In genomic region chr15:78044826-78045225, GRCm38 (mm10) we compare ENCODE assay signal across 17 mouse cellular contexts.
DNase-seq lines count a peak whose midpoint lies in the region; ATAC-seq and TF ChIP-seq lines count a peak whose summit lies in the region.
"Had no signal": no experiment of that assay in that cellular context is flagged by ENCODE, and none has a peak within 500 bp of the region (broad histone marks: within the 10 kb centered on the region; RNA-seq: fewer than 3 reads in every experiment).

No protein-coding gene starts in this region.

- TF ChIP-seq POLR2A in olfactory bulb, adult 2 months (IDR thresholded peaks at IDR 0.05; ENCODE audit: insufficient read depth, low read depth, low read length), result no peak

- no peak overlapping the region for H3K4me3 ChIP-seq in hindbrain, embryonic 15.5 days
- no peak overlapping the region for H3K4me3 ChIP-seq in hindbrain, embryonic 12.5 days
- no peak overlapping the region for H3K4me3 ChIP-seq in olfactory bulb, adult 2 months (ENCODE audit: insufficient read depth, low read depth, low read length)
- H3K4me3 ChIP-seq: heart, embryonic 12.5 days; hindbrain, embryonic 13.5 days; limb, embryonic 12.5 days had no signal

- no peak overlapping the region for H3K9ac ChIP-seq in hindbrain, embryonic 15.5 days
- H3K9ac ChIP-seq in hindbrain, embryonic 12.5 days, result no peak overlapping the region
- H3K9ac ChIP-seq: heart, embryonic 12.5 days; limb, embryonic 12.5 days; lung, embryonic 14.5 days had no signal

- WGBS in hindbrain, embryonic 15.5 days, result 56% methylated on average over 6 of the region's 6 CpGs
- WGBS in hindbrain, embryonic 12.5 days, result 68% methylated on average over 6 of the region's 6 CpGs
- WGBS in olfactory bulb, adult 2 months, result 19% methylated on average over 6 of the region's 6 CpGs

- peak overlapping the region; percentile 71; the same call in 1 of the 2 replicates for H3K27ac ChIP-seq in hindbrain, embryonic 15.5 days (replicated peaks)
- no peak overlapping the region for H3K27ac ChIP-seq in hindbrain, embryonic 12.5 days
- H3K27ac ChIP-seq in olfactory bulb, adult 2 months (ENCODE audit: insufficient read depth, low read depth, low read length), result peak overlapping the region; percentile 74
- H3K27ac ChIP-seq: hindbrain, embryonic 13.5 days; limb, embryonic 12.5 days had no signal

- H3K4me1 ChIP-seq in hindbrain, embryonic 15.5 days (replicated peaks), result peaks cover 8% of the 10 kb centered on the region; the same call in 1 of the 2 replicates
- H3K4me1 ChIP-seq in hindbrain, embryonic 12.5 days, result no peaks in the 10 kb centered on the region
- H3K4me1 ChIP-seq in olfactory bulb, adult 2 months (ENCODE audit: control insufficient read depth, insufficient read depth, low read length), result peaks cover 24% of the 10 kb centered on the region
- H3K4me1 ChIP-seq: heart, embryonic 12.5 days; limb, embryonic 12.5 days had no signal

- H3K4me2 ChIP-seq in hindbrain, embryonic 15.5 days, result no peak overlapping the region
- H3K4me2 ChIP-seq in hindbrain, embryonic 12.5 days (replicated peaks), result no peak overlapping the region
- H3K4me2 ChIP-seq: heart, embryonic 12.5 days; hindbrain, embryonic 13.5 days; limb, embryonic 12.5 days; lung, embryonic 14.5 days had no signal

- no peaks in the 10 kb centered on the region for H3K36me3 ChIP-seq in hindbrain, embryonic 15.5 days
- no peaks in the 10 kb centered on the region for H3K36me3 ChIP-seq in hindbrain, embryonic 12.5 days
- H3K36me3 ChIP-seq: heart, embryonic 12.5 days; hindbrain, embryonic 13.5 days; limb, embryonic 12.5 days had no signal

- H3K9me3 ChIP-seq in hindbrain, embryonic 15.5 days, result no peaks in the 10 kb centered on the region
- no peaks in the 10 kb centered on the region for H3K9me3 ChIP-seq in hindbrain, embryonic 12.5 days (replicated peaks)
- H3K9me3 ChIP-seq: heart, embryonic 12.5 days; hindbrain, embryonic 13.5 days; limb, embryonic 12.5 days had no signal

- H3K27me3 ChIP-seq in hindbrain, embryonic 15.5 days, result no peaks in the 10 kb centered on the region
- H3K27me3 ChIP-seq in hindbrain, embryonic 12.5 days, result no peaks in the 10 kb centered on the region
- H3K27me3 ChIP-seq: heart, embryonic 12.5 days; hindbrain, embryonic 13.5 days; limb, embryonic 12.5 days had no signal

- TF ChIP-seq CTCF in olfactory bulb, adult 2 months (IDR thresholded peaks at IDR 0.05; ENCODE audit: insufficient read depth, low read depth, low read length), result no peak

- peak; percentile 35; the same call in 1 of the 2 replicates for ATAC-seq in hindbrain, embryonic 15.5 days (ENCODE audit: low FRiP score, low read depth)
- ATAC-seq in hindbrain, embryonic 12.5 days (ENCODE audit: low FRiP score), result no peak
- ATAC-seq in frontal cortex, adult (ENCODE audit: low TSS enrichment), result peak; percentile 85

- peak; percentile 51 for DNase-seq in layer of hippocampus, adult 9-11 months
- DNase-seq in thymus, postnatal 25 days, result no peak
- DNase-seq in urinary bladder, adult 2 months (ENCODE audit: low spot score), result no peak
- no peak for DNase-seq in retina, postnatal 1 day
- DNase-seq: adrenal gland, postnatal 14 days; B cell, adult 2 months; cerebellum, adult 11 months; gastrocnemius, postnatal 10 days; lung, embryonic 14.5 days; thymus, adult 18-20 months had no signal
